Mouse (Mus musculus) central nervous system, embryonic 11.5 days (tissue): ENCODE measurements around the gene Hypm. TPM values are rescaled to one million over a fixed set of nuclear protein-coding genes. Genes with fewer than 3 reads are reported as not detected.

Source experiments
- polyA plus RNA-seq: library from polyadenylated mRNA; depleted of rRNA; stranded (reverse); fragments of >200 nt; gene quantifications from 2 replicates; pipeline ENCODE4 v1.2.3, GENCODE M21; 2012; rRNA removed

Hypm gene
- not detected in 2 replicates for polyA plus RNA-seq

DNA sequence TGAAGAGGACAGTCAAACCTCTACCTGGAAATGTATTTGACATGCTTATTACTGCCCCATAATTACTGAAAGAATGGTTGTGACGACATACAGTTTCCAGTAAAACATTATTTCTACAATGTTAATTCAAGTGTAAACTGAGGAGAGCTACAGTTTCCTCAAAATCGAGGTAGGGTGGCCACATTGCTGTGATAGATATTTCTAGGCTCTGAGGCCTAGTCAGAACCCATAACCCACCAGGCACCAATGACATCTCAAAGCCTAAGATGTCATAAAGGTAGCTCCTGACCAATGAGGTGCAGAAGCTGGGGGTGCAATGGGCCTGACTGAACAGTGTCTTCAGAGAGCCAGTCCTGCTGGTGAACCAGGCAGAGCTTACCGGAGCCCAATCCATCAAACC lies at the start of gene Hypm:
Gene Hypm, plus strand, starts transcription at position 301 of the 400 bp plus-strand sequence.

DNA sequence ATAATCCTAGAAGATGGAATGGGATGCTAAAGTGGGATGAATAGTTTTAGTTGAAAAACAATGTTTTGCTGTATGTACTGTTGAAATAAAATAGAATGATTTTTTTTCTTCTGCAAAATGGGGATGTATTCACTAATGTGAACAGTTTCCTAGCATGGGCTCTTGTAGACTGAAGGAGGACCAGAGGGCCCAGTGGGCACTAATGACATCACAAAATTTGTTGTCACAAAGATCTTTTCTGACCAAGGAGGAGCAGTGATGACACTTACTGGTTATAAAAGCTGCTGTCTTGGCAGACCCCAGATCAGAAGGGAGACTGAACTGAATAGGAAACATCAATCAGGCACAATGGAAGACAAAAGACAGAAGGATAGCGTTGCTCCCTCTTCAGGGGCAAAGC lies 2.7 kb downstream of the Hypm start, which contains the start of gene H2al3:
Gene H2al3, plus strand, starts transcription at position 301 of the 400 bp plus-strand sequence.

DNA sequence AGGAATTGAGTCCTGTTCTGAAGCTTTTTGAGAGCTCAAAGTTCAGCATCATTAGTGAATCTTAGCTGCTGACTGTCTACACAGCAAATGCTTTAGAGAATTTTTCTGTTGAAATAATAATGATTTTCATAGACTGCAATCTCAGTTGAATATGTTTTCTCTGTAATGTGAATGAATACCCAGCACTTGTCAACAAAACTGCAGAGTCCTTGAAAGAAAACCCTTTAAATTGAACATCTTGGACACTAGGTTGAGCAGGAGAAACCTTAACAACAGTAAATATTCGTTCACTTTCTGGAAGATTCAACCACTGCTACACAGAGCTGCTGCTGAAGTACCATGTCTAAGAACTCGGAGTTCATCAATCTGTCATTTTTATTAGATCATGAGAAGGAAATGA lies 38.6 kb downstream of the Hypm start, which contains the start of gene Sytl5:
Gene Sytl5, plus strand, starts transcription at position 301 of the 400 bp plus-strand sequence.

Other genes starting within 250 kb of the Hypm start
- 9.7 and 29.7 TPM in 2 replicates for gene Dynlt3, start 183.9 kb upstream of the Hypm start, polyA plus RNA-seq
- not detected in 2 replicates for gene H2al3, start 2.8 kb downstream of the Hypm start, polyA plus RNA-seq
- 0.40 TPM in 2 replicates for gene Sytl5, start 38.7 kb downstream of the Hypm start, polyA plus RNA-seq